Mouse (Mus musculus) spleen, postnatal 10 days (tissue): ENCODE data around the gene Smu1.
"Not testable (repeated sequence)": the region's sequence is repeated elsewhere in the genome, so short reads cannot be mapped to it uniquely, and the experiment has no call there.

Experiments used
- DNase-seq, 2 experiments: peaks; one replicate each; pipeline ENCODE4 v3.0.0; 2021 to 2022; ENCODE audit warnings: low spot score in 2 of 2

Smu1 gene

GRCm38 (mm10) chr4:40757780-40758420, at the start of gene Smu1:
Gene Smu1 (minus strand): TSS chr4:40757923.
- peak; percentile 94 to 99 for DNase-seq

DNA sequence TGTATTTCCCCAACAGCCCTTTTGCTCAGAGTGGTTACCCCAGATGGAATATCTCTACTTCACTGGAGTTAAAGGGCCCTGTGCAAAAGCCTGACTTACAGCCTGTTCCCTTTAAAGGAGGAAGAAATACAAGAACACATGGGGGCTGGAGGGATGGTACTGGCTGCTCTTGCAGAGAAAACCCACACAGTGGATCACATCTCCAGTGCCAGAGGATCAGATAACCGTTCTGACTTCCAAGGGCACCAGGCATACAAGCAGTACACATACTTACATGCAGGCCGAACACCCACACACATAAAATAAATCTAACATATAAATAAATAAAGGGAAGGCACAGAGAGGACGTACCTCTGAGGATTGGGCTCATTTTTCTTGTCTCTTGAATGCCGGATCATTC, 49.7 kb upstream of the Smu1 start:
- no peak for DNase-seq

DNA sequence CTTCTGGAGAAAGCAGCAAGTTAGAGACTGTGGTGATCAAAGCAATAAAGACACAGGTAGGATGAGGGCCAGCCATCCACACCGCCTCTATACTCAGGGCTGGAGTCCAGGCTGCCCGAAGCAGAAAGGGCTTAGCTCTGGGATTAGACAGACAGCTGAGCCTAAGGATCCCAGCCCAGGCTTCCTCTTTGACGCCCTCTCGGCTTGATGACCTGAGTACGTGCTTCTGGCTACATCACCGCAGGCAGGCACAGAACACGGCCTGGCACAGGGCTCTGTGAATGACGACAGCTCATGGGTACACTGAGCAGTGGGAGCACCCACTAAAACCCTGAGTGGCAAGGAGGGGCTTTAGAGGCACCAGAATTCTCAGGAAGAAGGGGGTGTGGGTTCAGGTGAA, 47.7 kb upstream of the Smu1 start:
- no peak for DNase-seq

- DNase-seq: no peak
These were observed 45.1 kb upstream of the Smu1 start for GRCm38 (mm10) chr4:40802787-40803186.

DNA sequence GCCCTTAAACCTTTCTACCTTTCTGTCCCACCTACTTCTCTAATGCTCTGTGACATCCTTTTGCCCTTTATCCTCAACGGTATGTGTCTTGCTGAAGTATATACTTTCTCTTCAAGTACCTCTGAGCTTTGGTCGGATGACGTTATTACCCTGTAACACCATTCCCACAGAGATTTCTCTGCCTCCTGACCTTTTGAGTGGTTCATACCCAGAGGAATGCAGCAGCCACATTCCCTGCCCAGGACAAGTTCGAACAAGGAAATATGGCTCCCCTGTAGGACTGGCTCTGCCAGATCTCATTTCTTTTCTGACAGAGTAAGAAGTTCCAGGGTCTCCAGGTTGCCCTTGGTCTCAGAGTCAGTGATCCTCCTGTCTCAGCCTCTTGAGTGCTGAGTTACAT, 44.2 kb upstream of the Smu1 start:
- DNase-seq: no peak

- DNase-seq: no peak
These were observed 43.1 kb upstream of the Smu1 start for GRCm38 (mm10) chr4:40800873-40801272.

- DNase-seq: not testable (repeated sequence)
These were observed 41.3 kb upstream of the Smu1 start for GRCm38 (mm10) chr4:40798833-40799555.

- no peak for DNase-seq
These were observed 38.0 kb upstream of the Smu1 start for GRCm38 (mm10) chr4:40795761-40796160.

- no peak for DNase-seq
These were observed 36.6 kb upstream of the Smu1 start for GRCm38 (mm10) chr4:40794320-40794719.

DNA sequence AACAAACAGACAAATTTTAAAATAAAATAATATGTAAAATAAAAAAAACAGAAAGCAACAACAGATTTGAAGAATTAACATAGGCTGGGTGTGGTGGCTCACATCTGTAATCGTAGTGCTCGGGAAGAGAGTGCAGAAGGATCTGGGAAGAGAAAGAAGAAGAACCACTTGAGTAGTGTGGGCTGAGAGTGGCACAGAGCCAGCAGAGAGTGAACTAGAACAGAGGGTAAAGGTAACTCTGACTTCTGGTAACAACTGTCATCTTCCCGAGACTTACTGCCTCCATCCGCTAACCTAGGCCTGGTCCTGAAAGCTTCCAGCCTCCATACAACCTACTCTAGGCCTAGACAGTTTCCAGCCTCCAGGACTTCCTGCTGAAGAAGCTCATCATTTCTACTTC, 33.5 kb upstream of the Smu1 start:
- no peak for DNase-seq

GRCm38 (mm10) chr4:40786578-40786977, 28.9 kb upstream of the Smu1 start:
- no peak for DNase-seq

- peak in 1 of 2 experiments; percentile 44 for DNase-seq
These were observed 28.0 kb upstream of the Smu1 start for GRCm38 (mm10) chr4:40785620-40786166.

GRCm38 (mm10) chr4:40784556-40785169, 26.9 kb upstream of the Smu1 start:
- DNase-seq: no peak

- DNase-seq: no peak
These were observed 25.3 kb upstream of the Smu1 start for GRCm38 (mm10) chr4:40783049-40783448.

- peak in 1 of 2 experiments; percentile 21 for DNase-seq
These were observed 24.2 kb upstream of the Smu1 start for GRCm38 (mm10) chr4:40781797-40782495.

DNA sequence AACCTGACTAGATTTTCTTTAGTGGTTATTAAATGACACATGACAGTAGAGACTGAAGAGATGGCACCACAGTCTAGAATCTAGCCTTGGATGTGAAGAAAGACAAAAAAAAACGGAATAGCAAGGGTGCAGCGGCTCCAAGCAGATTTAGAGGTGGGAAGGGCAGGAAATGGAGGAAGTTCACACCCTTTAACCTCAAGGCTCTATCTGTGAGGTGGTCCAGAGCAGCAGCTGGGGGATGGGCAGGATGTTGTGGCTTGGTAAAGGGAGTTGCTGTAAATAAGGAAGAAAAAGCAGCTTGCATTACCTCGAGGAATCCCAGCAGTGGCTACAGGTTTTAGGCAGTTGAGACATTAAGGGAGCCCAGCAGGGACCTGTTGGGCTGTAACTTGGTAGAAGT, 23.4 kb upstream of the Smu1 start:
- DNase-seq: peak in 1 of 2 experiments; percentile 73

- peak in 1 of 2 experiments; percentile 30 for DNase-seq
These were observed 20.9 kb upstream of the Smu1 start for GRCm38 (mm10) chr4:40778656-40779055.

GRCm38 (mm10) chr4:40777116-40777515, 19.4 kb upstream of the Smu1 start:
- DNase-seq: no peak

GRCm38 (mm10) chr4:40776416-40776815, 18.7 kb upstream of the Smu1 start:
- DNase-seq: peak in 1 of 2 experiments; percentile 37

DNA sequence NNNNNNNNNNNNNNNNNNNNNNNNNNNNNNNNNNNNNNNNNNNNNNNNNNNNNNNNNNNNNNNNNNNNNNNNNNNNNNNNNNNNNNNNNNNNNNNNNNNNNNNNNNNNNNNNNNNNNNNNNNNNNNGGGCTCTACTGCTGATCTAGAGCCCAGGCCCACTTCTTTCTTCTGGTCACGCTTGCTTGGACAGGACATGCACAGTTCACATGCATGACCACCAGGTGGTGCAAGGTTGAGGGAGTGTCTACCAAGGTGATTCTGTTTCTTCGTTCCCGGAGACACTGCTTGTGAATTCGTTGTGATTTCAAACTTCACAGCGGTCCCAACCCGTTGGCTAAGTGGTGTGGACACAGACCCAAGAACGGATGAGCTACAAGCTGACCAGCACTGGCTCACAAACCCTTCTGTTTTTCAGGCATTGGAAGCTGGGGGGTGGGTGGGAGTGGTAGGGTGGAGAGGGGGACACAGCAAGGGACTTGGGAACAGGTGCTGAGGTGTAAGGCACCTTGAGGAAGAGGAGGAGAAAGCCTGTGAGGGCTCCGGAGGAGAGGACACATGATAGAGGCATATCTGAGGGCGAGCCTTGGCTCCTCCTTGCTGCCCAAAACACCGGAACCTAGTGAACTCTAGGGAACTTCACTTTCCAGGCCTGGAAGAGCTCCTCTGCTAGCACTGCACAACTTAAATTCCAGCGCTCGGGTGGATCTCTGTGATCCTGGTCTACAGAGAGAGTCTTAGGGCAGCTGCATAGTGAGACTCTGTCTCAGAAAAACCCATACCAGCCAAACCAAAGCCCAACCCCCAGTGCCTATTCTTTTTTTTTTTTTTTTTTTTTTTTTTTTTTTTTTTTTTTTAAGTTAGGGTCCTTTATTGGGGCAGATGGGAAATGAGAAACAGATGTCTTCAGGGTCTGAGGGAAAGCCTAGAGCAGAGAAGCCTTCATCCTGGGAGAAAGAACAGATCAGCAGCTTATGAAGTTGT, 16.8 kb upstream of the Smu1 start:
- peak; percentile 63 to 84 for DNase-seq

- no peak for DNase-seq
These were observed 2.2 kb upstream of the Smu1 start for GRCm38 (mm10) chr4:40759876-40760275.
